Mouse (Mus musculus) MEL (cell line): ENCODE data around the gene Mmp11. TPM values are rescaled to one million over a fixed set of nuclear protein-coding genes. Genes with fewer than 3 reads are reported as not detected.

Experiments
- DNase-seq: peaks from one replicate; pipeline ENCODE4 v3.0.0; 2011; ENCODE audit warnings: low read depth, low spot score
- H3K27ac ChIP-seq: 2 replicates; pipeline ENCODE4 v1.5.1; 2012; ENCODE audit warnings: low read depth, mild to moderate bottlenecking, control low read depth, low read length, moderate library complexity; ENCODE audit not compliant: control insufficient read depth
- H3K27me3 ChIP-seq, 2 experiments: fragments of 150-350 bp in 1 of 2; sonication (generic) in 1 of 2; 2 replicates each; pipeline ENCODE4 v1.6.1; 2012; ENCODE audit warnings: low read length in 2 of 2, mild to moderate bottlenecking in 2 of 2, improper control_type of control experiment in 1 of 2, moderate library complexity in 1 of 2; ENCODE audit not compliant: insufficient read depth in 2 of 2, control insufficient read depth in 1 of 2
- H3K36me3 ChIP-seq, 2 experiments: 2 replicates each; pipeline ENCODE4 v1.6.1; 2012 to 2014; ENCODE audit warnings: low read length in 2 of 2, improper control_type of control experiment in 1 of 2, inconsistent platforms in 1 of 2, mild to moderate bottlenecking in 1 of 2; ENCODE audit not compliant: insufficient read depth in 2 of 2, control insufficient read depth in 1 of 2
- H3K4me1 ChIP-seq, 2 experiments: fragments of 150-350 bp in 1 of 2; sonication (generic) in 1 of 2; 2 replicates each; pipeline ENCODE4 v1.6.1; 2012; ENCODE audit warnings: low read length in 2 of 2, improper control_type of control experiment in 1 of 2, mild to moderate bottlenecking in 1 of 2; ENCODE audit not compliant: insufficient read depth in 2 of 2, control insufficient read depth in 1 of 2
- H3K4me3 ChIP-seq, 2 experiments: fragments of 150-350 bp in 1 of 2; sonication (generic) in 1 of 2; 2 replicates each; pipeline ENCODE4 v1.5.1; 2012; ENCODE audit warnings: low read depth in 2 of 2, low read length in 2 of 2, mild to moderate bottlenecking in 2 of 2, moderate library complexity in 2 of 2, control low read depth in 1 of 2, improper control_type of control experiment in 1 of 2; ENCODE audit not compliant: control insufficient read depth in 1 of 2, insufficient read depth in 1 of 2
- H3K79me2 ChIP-seq: 2 replicates; pipeline ENCODE4 v1.6.1; 2012; ENCODE audit warnings: mild to moderate bottlenecking, low read length, moderate library complexity; ENCODE audit not compliant: control insufficient read depth, poor library complexity, insufficient read depth
- H3K9ac ChIP-seq: 2 replicates; pipeline ENCODE4 v1.6.1; 2012; ENCODE audit warnings: low read depth, mild to moderate bottlenecking, control low read depth, low read length, moderate library complexity; ENCODE audit not compliant: control insufficient read depth, poor library complexity, severe bottlenecking
- H3K9me3 ChIP-seq: fragments of 150-350 bp; sonication (generic); replicated peaks from 2 replicates; pipeline ENCODE4 v1.6.1; 2012; ENCODE audit warnings: mild to moderate bottlenecking, low read length, improper control_type of control experiment, moderate library complexity; ENCODE audit not compliant: insufficient read depth
- CTCF ChIP-seq, 3 experiments: IDR thresholded peaks in 2 of 3; conservative IDR thresholded peaks in 1 of 3; 2 replicates each; pipeline ENCODE4 v1.5.1; 2011 to 2012; ENCODE audit warnings: low read length in 3 of 3, low read depth in 2 of 3, mild to moderate bottlenecking in 2 of 3, improper control_type of control experiment in 1 of 3, inconsistent platforms in 1 of 3, mixed read lengths in 1 of 3, moderate library complexity in 1 of 3; ENCODE audit not compliant: control insufficient read depth in 1 of 3, insufficient read depth in 1 of 3, poor library complexity in 1 of 3, severe bottlenecking in 1 of 3
- E2F4 ChIP-seq: IDR thresholded peaks from 2 replicates; pipeline ENCODE4 v1.6.1; 2011; ENCODE audit warnings: low read depth, low read length, improper control_type of control experiment, borderline replicate concordance
- EP300 ChIP-seq, 2 experiments: IDR thresholded peaks; 2 replicates each; pipeline ENCODE4 v1.6.1; 2011; ENCODE audit warnings: improper control_type of control experiment in 2 of 2, low read length in 2 of 2, low read depth in 1 of 2, mild to moderate bottlenecking in 1 of 2
- HCFC1 ChIP-seq: IDR thresholded peaks from 2 replicates; pipeline ENCODE4 v1.6.1; 2012; ENCODE audit warnings: low read depth, mild to moderate bottlenecking, inconsistent platforms, low read length, improper control_type of control experiment, moderate library complexity
- JUND ChIP-seq: IDR thresholded peaks from 2 replicates; pipeline ENCODE4 v1.6.1; 2011; ENCODE audit warnings: low read depth, mild to moderate bottlenecking, improper control_type of control experiment, low read length
- KAT2A ChIP-seq: conservative IDR thresholded peaks from 2 replicates; pipeline ENCODE4 v1.6.1; 2012; ENCODE audit warnings: low read depth, low read length, improper control_type of control experiment, inconsistent platforms
- MAX ChIP-seq: IDR thresholded peaks from 2 replicates; pipeline ENCODE4 v1.6.1; 2011; ENCODE audit warnings: low read length, improper control_type of control experiment
- MYB ChIP-seq: IDR thresholded peaks from 2 replicates; pipeline ENCODE4 v1.6.1; 2011; ENCODE audit warnings: mild to moderate bottlenecking, low read depth, low read length, improper control_type of control experiment
- NELFE ChIP-seq: IDR thresholded peaks from 2 replicates; pipeline ENCODE4 v1.6.1; 2011; ENCODE audit warnings: low read depth, low read length, improper control_type of control experiment
- NRF1 ChIP-seq: IDR thresholded peaks from 2 replicates; pipeline ENCODE4 v1.6.1; 2014; ENCODE audit warnings: low read depth, mild to moderate bottlenecking, inconsistent platforms, low read length, improper control_type of control experiment, moderate library complexity; ENCODE audit not compliant: poor library complexity, insufficient read depth, severe bottlenecking
- POLR2A ChIP-seq, 2 experiments: IDR thresholded peaks; 2 replicates each; pipeline ENCODE4 v1.6.1; 2011 to 2012; ENCODE audit warnings: low read length in 2 of 2, mild to moderate bottlenecking in 2 of 2, control low read depth in 1 of 2, improper control_type of control experiment in 1 of 2, low read depth in 1 of 2, moderate library complexity in 1 of 2; ENCODE audit not compliant: control insufficient read depth in 1 of 2, insufficient read depth in 1 of 2, poor library complexity in 1 of 2
- RAD21 ChIP-seq: IDR thresholded peaks from 2 replicates; pipeline ENCODE4 v1.6.1; 2011; ENCODE audit warnings: mild to moderate bottlenecking, low read depth, low read length, improper control_type of control experiment
- RCOR1 ChIP-seq: IDR thresholded peaks from 2 replicates; pipeline ENCODE4 v1.6.1; 2012; ENCODE audit warnings: low read depth, mild to moderate bottlenecking, inconsistent platforms, low read length, improper control_type of control experiment
- SIN3A ChIP-seq: IDR thresholded peaks from 2 replicates; pipeline ENCODE4 v1.6.1; 2012; ENCODE audit warnings: low read length, improper control_type of control experiment, inconsistent platforms
- TCF12 ChIP-seq: IDR thresholded peaks from 2 replicates; pipeline ENCODE4 v1.6.1; 2014; ENCODE audit warnings: low read depth, mild to moderate bottlenecking, inconsistent platforms, low read length, improper control_type of control experiment, moderate library complexity
- USF1 ChIP-seq: IDR thresholded peaks from 2 replicates; pipeline ENCODE4 v1.6.1; 2014; ENCODE audit warnings: low read depth, mild to moderate bottlenecking, inconsistent platforms, low read length, improper control_type of control experiment, moderate library complexity
- USF2 ChIP-seq, 2 experiments: IDR thresholded peaks; 2 replicates each; pipeline ENCODE4 v1.6.1; 2011 to 2012; ENCODE audit warnings: improper control_type of control experiment in 2 of 2, low read length in 2 of 2, borderline replicate concordance in 1 of 2, inconsistent platforms in 1 of 2, low read depth in 1 of 2, mild to moderate bottlenecking in 1 of 2; ENCODE audit not compliant: insufficient read depth in 1 of 2
- ZKSCAN1 ChIP-seq: IDR thresholded peaks from 2 replicates; pipeline ENCODE4 v1.6.1; 2012; ENCODE audit warnings: low read depth, mild to moderate bottlenecking, inconsistent platforms, low read length, improper control_type of control experiment, moderate library complexity
- ZMIZ1 ChIP-seq: IDR thresholded peaks from 2 replicates; pipeline ENCODE4 v1.6.1; 2012; ENCODE audit warnings: low read depth, mild to moderate bottlenecking, inconsistent platforms, low read length, improper control_type of control experiment, moderate library complexity
- polyA plus RNA-seq, 2 experiments: library from polyadenylated mRNA; stranded (reverse) in 1 of 2; unstranded in 1 of 2; fragments of >175 nt in 1 of 2; fragments of >200 nt in 1 of 2; gene quantifications; 2 replicates each; pipeline versions ENCODE4 v1.2.1 to v1.2.4; 2012; ENCODE audit warnings: low replicate concordance in 2 of 2, low read depth in 1 of 2; ENCODE audit not compliant: insufficient read length in 2 of 2, insufficient read depth in 1 of 2, missing spikeins in 1 of 2
- total RNA-seq: library from RNA; depleted of rRNA; stranded (reverse); fragments of 300-350 nt; gene quantifications from 2 replicates; pipeline ENCODE4 v1.2.3, GENCODE M21; 2012

Gene Mmp11
- total and polyA plus RNA-seq, 3 experiments = 1.3 to 5.9 TPM; not detected in 1

GRCm38 (mm10) chr10:75881578-75882432 lies 54.5 kb downstream of the Mmp11 start:
- Histone ChIP-seq H3K36me3 (no peaks in the 10 kb centered on the region), H3K27ac (no peak overlapping the region), H3K4me1 (no peaks in the 10 kb centered on the region), H3K9me3 (no peaks in the 10 kb centered on the region), H3K27me3 (no peaks in the 10 kb centered on the region), H3K4me3 (no peak overlapping the region), H3K9ac (no peak overlapping the region), H3K79me2 (no peaks in the 10 kb centered on the region)
- no peak for TF ChIP-seq JUND
- TF ChIP-seq POLR2A (IDR thresholded peaks at IDR 0.05; ENCODE audit: control insufficient read depth in 1 of 2, insufficient read depth in 1 of 2, low read depth in 1 of 2, low read length in 2 of 2, poor library complexity in 1 of 2) = no peak
- no peak for TF ChIP-seq SIN3A
- no peak for TF ChIP-seq MYB
- TF ChIP-seq EP300 (IDR thresholded peaks at IDR 0.05; ENCODE audit: low read depth in 1 of 2, low read length in 2 of 2) = no peak
- no peak for TF ChIP-seq HCFC1
- TF ChIP-seq ZKSCAN1 = no peak
- no peak for TF ChIP-seq MAX
- TF ChIP-seq USF1 = no peak
- no peak for TF ChIP-seq RAD21
- no peak for TF ChIP-seq USF2 (IDR thresholded peaks at IDR 0.05; ENCODE audit: borderline replicate concordance in 1 of 2, insufficient read depth in 1 of 2, low read depth in 1 of 2, low read length in 2 of 2)
- no peak for TF ChIP-seq CTCF (IDR thresholded peaks at IDR 0.05 in 2 of 3, conservative IDR thresholded peaks at IDR 0.05 in 1 of 3; ENCODE audit: control insufficient read depth in 1 of 3, insufficient read depth in 1 of 3, low read depth in 2 of 3, low read length in 3 of 3, poor library complexity in 1 of 3, severe bottlenecking in 1 of 3)
- no peak for TF ChIP-seq TCF12
- no peak for TF ChIP-seq E2F4
- no peak for DNase-seq

- Histone ChIP-seq H3K79me2 (no peaks in the 10 kb centered on the region), H3K4me1 (no peaks in the 10 kb centered on the region), H3K27me3 (no peaks in the 10 kb centered on the region), H3K9ac (no peak overlapping the region), H3K4me3 (no peak overlapping the region), H3K27ac (no peak overlapping the region), H3K36me3 (no peaks in the 10 kb centered on the region), H3K9me3 (no peaks in the 10 kb centered on the region)
- no peak for DNase-seq
- no peak for TF ChIP-seq MYB
- TF ChIP-seq KAT2A = no peak
- TF ChIP-seq NELFE = no peak
- no peak for TF ChIP-seq RCOR1
- no peak for TF ChIP-seq ZMIZ1
- TF ChIP-seq USF2 (IDR thresholded peaks at IDR 0.05; ENCODE audit: borderline replicate concordance in 1 of 2, insufficient read depth in 1 of 2, low read depth in 1 of 2, low read length in 2 of 2) = no peak
- TF ChIP-seq NRF1 = no peak
- no peak for TF ChIP-seq SIN3A
Observed at GRCm38 (mm10) chr10:75880771-75881577, 55.3 kb downstream of the Mmp11 start.
